25 mouse cellular contexts compared by ENCODE assay signal in the genomic region with DNA sequence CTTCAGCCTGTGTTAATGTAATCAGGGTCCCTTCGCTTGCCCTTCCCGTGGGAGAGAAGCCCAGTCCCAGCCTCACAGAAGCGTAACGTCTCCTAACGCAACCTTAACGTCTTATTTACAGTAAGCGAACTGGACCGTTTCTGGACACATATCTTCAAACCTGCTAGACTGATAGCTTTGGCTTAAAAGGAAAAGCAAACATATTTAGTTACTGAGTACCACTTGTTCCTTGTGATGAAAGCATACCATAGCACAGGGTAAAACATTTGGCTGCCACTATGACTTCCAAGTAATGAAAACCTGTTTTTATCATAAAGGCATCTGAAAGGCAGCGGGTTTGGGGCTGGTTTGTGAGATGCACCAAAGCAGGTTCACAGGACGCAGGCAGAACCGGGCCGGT. TPM values are rescaled to one million over a fixed set of nuclear protein-coding genes. Genes with fewer than 3 reads are reported as not detected.
"Had no signal": no experiment of that assay in that cellular context is flagged by ENCODE, and none has a peak within 500 bp of the region (broad histone marks: within the 10 kb centered on the region; RNA-seq: fewer than 3 reads in every experiment).

No protein-coding gene starts in this region.

- DNase-seq: kidney, adult 18-20 months; kidney, adult 9 months; kidney, postnatal 25 days; layer of hippocampus, adult 9-11 months; liver; right cerebral cortex, adult 18-20 months; right cerebral cortex, postnatal 14 days; right cerebral cortex, postnatal 4 days; thymus, postnatal 25 days had no signal

- ATAC-seq: inflammation-experienced regulatory T-cells, adult 6 months; intestine, embryonic 16.5 days; liver, embryonic 12.5 days; midbrain, embryonic 15.5 days had no signal

- H3K9ac ChIP-seq: limb, embryonic 13.5 days; liver, embryonic 12.5 days; liver, embryonic 15.5 days; midbrain, embryonic 12.5 days; midbrain, embryonic 15.5 days; neural tube, embryonic 12.5 days; neural tube, embryonic 15.5 days had no signal

- H3K27me3 ChIP-seq: limb, embryonic 13.5 days; liver, embryonic 12.5 days; liver, embryonic 15.5 days; midbrain, embryonic 12.5 days; midbrain, embryonic 15.5 days; neural tube, embryonic 12.5 days; neural tube, embryonic 15.5 days had no signal

- H3K4me2 ChIP-seq: limb, embryonic 13.5 days; liver, embryonic 12.5 days; liver, embryonic 15.5 days; midbrain, embryonic 12.5 days; midbrain, embryonic 15.5 days; neural tube, embryonic 12.5 days; neural tube, embryonic 15.5 days had no signal

- H3K36me3 ChIP-seq: liver, embryonic 12.5 days; liver, embryonic 15.5 days had no signal

- H3K4me1 ChIP-seq: limb, embryonic 10.5 days; limb, embryonic 13.5 days; liver, embryonic 15.5 days; midbrain, embryonic 12.5 days; midbrain, embryonic 15.5 days; neural tube, embryonic 12.5 days; neural tube, embryonic 15.5 days had no signal

- H3K27ac ChIP-seq: layer of hippocampus, adult 2 months; limb, embryonic 10.5 days; limb, embryonic 13.5 days; liver, embryonic 12.5 days; liver, embryonic 15.5 days; macrophage; midbrain, embryonic 12.5 days; midbrain, embryonic 15.5 days; neural tube, embryonic 12.5 days; neural tube, embryonic 15.5 days; stomach, postnatal 0 days had no signal

- H3K4me3 ChIP-seq: layer of hippocampus, adult 2 months; limb, embryonic 10.5 days; limb, embryonic 13.5 days; liver, embryonic 12.5 days; liver, embryonic 15.5 days; midbrain, embryonic 12.5 days; midbrain, embryonic 15.5 days; neural tube, embryonic 12.5 days; neural tube, embryonic 15.5 days had no signal

- H3K9me3 ChIP-seq: limb, embryonic 10.5 days; limb, embryonic 13.5 days; liver, embryonic 12.5 days; liver, embryonic 15.5 days; midbrain, embryonic 12.5 days; midbrain, embryonic 15.5 days; neural tube, embryonic 12.5 days; neural tube, embryonic 15.5 days had no signal

RNA-seq across cellular contexts. Expression of a gene that starts 56.8 kb away (rescaled TPM):
- total RNA-seq: megakaryocyte, adult 5-6 weeks had no signal
- polyA plus RNA-seq: inflammation-experienced regulatory T-cells, adult 6 months; kidney, embryonic 16.5 days; limb, embryonic 10.5 days; limb, embryonic 13.5 days; liver, embryonic 12.5 days; macrophage; midbrain, embryonic 12.5 days; stomach, embryonic 14.5 days had no signal
